ENCODE assay signal across 11 mouse cellular contexts in genomic region chr13:110562902-110563301, GRCm38 (mm10).
DNase-seq lines count a peak whose midpoint lies in the region; ATAC-seq and TF ChIP-seq lines count a peak whose summit lies in the region.
"Had no signal": no experiment of that assay in that cellular context is flagged by ENCODE, and none has a peak within 500 bp of the region (broad histone marks: within the 10 kb centered on the region; RNA-seq: fewer than 3 reads in every experiment).

No protein-coding gene starts in this region.

- in situ Hi-C loops in CH12.LX (cut with MboI; ENCODE audit: low pct_ligation_motif_present, low pct_unique_long_range_greater_than_20kb, low sequenced_read_pairs): loop anchor here (25.0 kb wide), 1 partner anchor 399 kb away; no protein-coding TSS in a partner anchor

- dilution Hi-C loops in CH12.LX (cut with MboI; ENCODE audit: extremely low pct_ligation_motif_present, extremely low pct_unique_long_range_greater_than_20kb, low sequenced_read_pairs): no loop called here

- peaks cover 6 to 36% of the 10 kb centered on the region in 2 experiments; a peak in 3 of 4 replicates for H3K4me1 ChIP-seq in CH12.LX (ENCODE audit: control insufficient read depth in 1 of 2, insufficient read depth in 2 of 2)
- no peaks in the 10 kb centered on the region for H3K4me1 ChIP-seq in intestine, embryonic 14.5 days (replicated peaks; ENCODE audit: control insufficient read depth, insufficient read depth, low read length)
- no peaks in the 10 kb centered on the region for H3K4me1 ChIP-seq in liver, embryonic 16.5 days (ENCODE audit: control insufficient read depth, low read depth, low read length)

- H3K27me3 ChIP-seq in CH12.LX (replicated peaks): no peaks in the 10 kb centered on the region
- H3K27me3 ChIP-seq in intestine, embryonic 14.5 days (replicated peaks; ENCODE audit: control insufficient read depth, insufficient read depth, low read length): no peaks in the 10 kb centered on the region
- no peaks in the 10 kb centered on the region for H3K27me3 ChIP-seq in liver, embryonic 16.5 days (ENCODE audit: control insufficient read depth, insufficient read depth, low read depth, low read length)

- peak; percentile 72 for ATAC-seq in intestine, embryonic 14.5 days (replicated peaks; ENCODE audit: low FRiP score, low TSS enrichment, low read depth)
- ATAC-seq in liver, embryonic 16.5 days (ENCODE audit: low read depth): 0 out of 2 replicates have a peak, but pooled peaks have one; percentile 57
- ATAC-seq in frontal cortex, adult (ENCODE audit: low TSS enrichment): no peak

- no peak for TF ChIP-seq EP300 in CH12.LX (IDR thresholded peaks at IDR 0.05; ENCODE audit: low read length)

- no peaks in the 10 kb centered on the region for H3K79me2 ChIP-seq in CH12.LX (replicated peaks; ENCODE audit: control insufficient read depth, extremely low read depth, insufficient read depth, poor library complexity, severe bottlenecking)

- no peak overlapping the region for H3K4me3 ChIP-seq in CH12.LX (replicated peaks in 1 of 3; ENCODE audit: low read depth in 2 of 3, low read length in 2 of 3, poor library complexity in 1 of 3)
- no peak overlapping the region for H3K4me3 ChIP-seq in intestine, embryonic 14.5 days (ENCODE audit: low read depth, low read length)
- no peak overlapping the region for H3K4me3 ChIP-seq in liver, embryonic 16.5 days (ENCODE audit: low read depth, low read length)
- H3K4me3 ChIP-seq: erythroblast, embryonic 14.5 days; hindbrain, embryonic 10.5 days had no signal

- peak overlapping the region; percentile 25; the same call in 1 of the 2 replicates for H3K4me2 ChIP-seq in CH12.LX (ENCODE audit: insufficient read depth, low read depth, poor library complexity, severe bottlenecking)
- H3K4me2 ChIP-seq in intestine, embryonic 14.5 days (ENCODE audit: low read length): no peak overlapping the region
- no peak overlapping the region for H3K4me2 ChIP-seq in liver, embryonic 16.5 days (ENCODE audit: low read depth, low read length)

- TF ChIP-seq RAD21 in CH12.LX (IDR thresholded peaks at IDR 0.05; ENCODE audit: low read depth, low read length): no peak

- no peak overlapping the region for H3K9ac ChIP-seq in CH12.LX (ENCODE audit: insufficient read depth, low read depth)
- H3K9ac ChIP-seq in intestine, embryonic 14.5 days (ENCODE audit: low read length): no peak overlapping the region
- no peak overlapping the region for H3K9ac ChIP-seq in liver, embryonic 16.5 days (ENCODE audit: low read depth, low read length)

- WGBS in intestine, embryonic 14.5 days: 39% methylated on average over 5 of the region's 5 CpGs
- WGBS in liver, embryonic 16.5 days (ENCODE audit: insufficient replicate concordance): 39% methylated on average over 5 of the region's 5 CpGs

- no peaks in the 10 kb centered on the region for H3K9me3 ChIP-seq in CH12.LX (replicated peaks; ENCODE audit: low read length)
- no peaks in the 10 kb centered on the region for H3K9me3 ChIP-seq in intestine, embryonic 14.5 days (ENCODE audit: control insufficient read depth, low read length)
- no peaks in the 10 kb centered on the region for H3K9me3 ChIP-seq in liver, embryonic 16.5 days (replicated peaks; ENCODE audit: control insufficient read depth, low read length)
- H3K9me3 ChIP-seq: hindbrain, embryonic 10.5 days had no signal

- H3K27ac ChIP-seq in CH12.LX (ENCODE audit: insufficient read depth, low read depth): no peak overlapping the region
- no peak overlapping the region for H3K27ac ChIP-seq in intestine, embryonic 14.5 days (ENCODE audit: low read depth)
- no peak overlapping the region for H3K27ac ChIP-seq in liver, embryonic 16.5 days (ENCODE audit: low read length)
- H3K27ac ChIP-seq: hindbrain, embryonic 10.5 days had no signal

- no peak for DNase-seq in CH12.LX (ENCODE audit: extremely low read depth)
- peak; percentile 42 for DNase-seq in adrenal gland, postnatal 14 days
- DNase-seq in intestine, embryonic 14.5 days (ENCODE audit: low spot score): no peak
- DNase-seq in cerebellum, adult 11 months: no peak
- no peak for DNase-seq in layer of hippocampus, postnatal 14 days (ENCODE audit: low spot score in 2 of 2)
- no peak for DNase-seq in cerebellum, postnatal 14 days
- DNase-seq: cerebellum, adult 11-12 months had no signal

- H3K36me3 ChIP-seq in CH12.LX (replicated peaks in 1 of 2; ENCODE audit: control insufficient read depth in 1 of 2, insufficient read depth in 1 of 2, low read length in 1 of 2): peaks cover 0 to 3% of the 10 kb centered on the region in 2 experiments
- H3K36me3 ChIP-seq in intestine, embryonic 14.5 days (ENCODE audit: control insufficient read depth, insufficient read depth, low read length): no peaks in the 10 kb centered on the region
- no peaks in the 10 kb centered on the region for H3K36me3 ChIP-seq in liver, embryonic 16.5 days (ENCODE audit: control insufficient read depth, insufficient read depth)
- H3K36me3 ChIP-seq: hindbrain, embryonic 10.5 days had no signal

- TF ChIP-seq CTCF in CH12.LX (conservative IDR thresholded peaks at IDR 0.05 in 1 of 2, IDR thresholded peaks at IDR 0.05 in 1 of 2; ENCODE audit: low read depth in 2 of 2, low read length in 2 of 2): no peak

- no peak for TF ChIP-seq POLR2A in CH12.LX (IDR thresholded peaks at IDR 0.05; ENCODE audit: low read depth, low read length)

TF ChIP-seq in CH12.LX, 34 proteins besides CTCF, POLR2A, EP300 and RAD21:
- TF ChIP-seq IRF4 (IDR thresholded peaks at IDR 0.05; ENCODE audit: low read depth, low read length): no peak
- no peak for TF ChIP-seq KAT2A (IDR thresholded peaks at IDR 0.05; ENCODE audit: insufficient replicate concordance, low read length)
- no peak for TF ChIP-seq USF2 (conservative IDR thresholded peaks at IDR 0.05; ENCODE audit: low read depth, low read length)
- no peak for TF ChIP-seq POLR2AphosphoS2 (IDR thresholded peaks at IDR 0.05; ENCODE audit: low read depth, low read length)
- no peak for TF ChIP-seq NRF1 (IDR thresholded peaks at IDR 0.05; ENCODE audit: low read depth, low read length)
- no peak for TF ChIP-seq CHD1 (IDR thresholded peaks at IDR 0.05; ENCODE audit: low read depth, low read length)
- 0 out of 2 replicates have a peak, but pooled peaks have one; percentile 9 for TF ChIP-seq MXI1 (IDR thresholded peaks at IDR 0.05; ENCODE audit: low read depth, low read length)
- TF ChIP-seq E2F4 (IDR thresholded peaks at IDR 0.05; ENCODE audit: insufficient replicate concordance, low read depth, low read length): no peak
